Mouse (Mus musculus): ENCODE data around the gene Fbxw21.

DNA sequence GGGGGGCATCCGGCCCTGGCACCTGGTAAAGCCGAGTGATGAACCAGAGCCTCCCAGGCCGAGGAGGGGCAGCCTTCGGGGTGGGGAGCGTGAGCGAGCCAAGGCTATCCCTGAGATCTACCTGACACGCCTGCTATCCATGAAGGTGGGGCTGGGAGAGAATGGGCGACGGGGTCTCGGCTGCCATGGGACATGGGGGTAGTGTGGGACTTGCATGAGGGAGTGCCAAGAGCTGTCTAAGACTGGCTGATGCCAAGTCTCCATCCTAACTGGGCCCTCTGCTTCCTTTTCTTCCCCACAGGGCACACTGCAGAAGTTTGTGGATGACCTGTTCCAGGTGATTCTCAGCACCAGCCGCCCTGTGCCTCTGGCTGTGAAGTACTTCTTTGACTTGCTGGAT, 47.6 kb downstream of the Fbxw21 start:
- TF ChIP-seq CTCF (IDR thresholded peaks at IDR 0.05; ENCODE audit: low read depth, low read length), result no peak
- no peak for TF ChIP-seq POLR2A (IDR thresholded peaks at IDR 0.05; ENCODE audit: borderline replicate concordance, low read depth, low read length)
